Mouse (Mus musculus) kidney, postnatal 0 days (tissue): ENCODE results near the gene Arl8b. TPM values are rescaled to one million over a fixed set of nuclear protein-coding genes. Genes with fewer than 3 reads are reported as not detected.

Source experiments
- ATAC-seq: fragments of 200-750 bp; cut with Nextera tagmentation; replicated peaks from 2 replicates; pipeline ENCODE4 v1.8.0; 2017; ENCODE audit warnings: low read depth, moderate number of reproducible peaks, moderate TSS enrichment, moderate library complexity; ENCODE audit not compliant: low FRiP score
- DNase-seq: peaks from one replicate; pipeline ENCODE4 v3.0.0-alpha.2; 2016; ENCODE audit warnings: low spot score
- H3K27ac ChIP-seq: fragments of 300-500 bp; sonication (generic); 2 replicates; pipeline ENCODE4 v1.5.1; 2014; ENCODE audit warnings: mild to moderate bottlenecking
- H3K27me3 ChIP-seq: fragments of 300-500 bp; sonication (generic); 2 replicates; pipeline ENCODE4 v1.6.1; 2014; ENCODE audit warnings: low read length, mixed read lengths; ENCODE audit not compliant: insufficient read depth
- H3K36me3 ChIP-seq: fragments of 300-500 bp; sonication (generic); 2 replicates; pipeline ENCODE4 v1.6.1; 2014; ENCODE audit warnings: low read length, mixed read lengths; ENCODE audit not compliant: insufficient read depth
- H3K4me1 ChIP-seq: fragments of 300-500 bp; sonication (generic); replicated peaks from 2 replicates; pipeline ENCODE4 v1.6.1; 2014; ENCODE audit warnings: antibody characterized with exemption, low read length, mixed read lengths; ENCODE audit not compliant: insufficient read depth
- H3K4me2 ChIP-seq: fragments of 300-500 bp; sonication (generic); 2 replicates; pipeline ENCODE4 v1.6.1; 2014; ENCODE audit warnings: mild to moderate bottlenecking, low read length, moderate library complexity, mixed read lengths
- H3K4me3 ChIP-seq: fragments of 300-500 bp; sonication (generic); replicated peaks from 2 replicates; pipeline ENCODE4 v1.5.1; 2014; ENCODE audit warnings: low read depth, low read length
- H3K9ac ChIP-seq: fragments of 300-500 bp; sonication (generic); 2 replicates; pipeline ENCODE4 v1.6.1; 2014; ENCODE audit warnings: low read depth, low read length
- H3K9me3 ChIP-seq: fragments of 300-500 bp; sonication (generic); replicated peaks from 2 replicates; pipeline ENCODE4 v1.6.1; 2016; ENCODE audit warnings: low read length, inconsistent platforms, mixed read lengths
- CTCF ChIP-seq: IDR thresholded peaks from 2 replicates; pipeline ENCODE4 v1.5.1; 2016; ENCODE audit warnings: antibody characterized with exemption, low read depth, mild to moderate bottlenecking, moderate library complexity
- WGBS: fragments of 180-500 bp; shearing (Covaris S2); extraction: QIAGEN DNeasy Blood & Tissue Kit; methylation state at CpG from one replicate; pipeline ENCODE4 v1.1.7; 2014; 5-methylcytosine and 5-hydroxymethylcytosine counted together
- polyA plus RNA-seq: library from polyadenylated mRNA; unstranded; fragments of >200 nt; fragmentation: Nextera tagmentation; extraction: Ambion mirVana; gene quantifications from 2 replicates; pipeline ENCODE4 v1.2.1, GENCODE M21; 2015

Arl8b gene
- polyA plus RNA-seq, 1 experiment from 2014 or later, result 64.7 TPM

GRCm38 (mm10) chr6:108829386-108830370 is 46.8 kb downstream of the Arl8b start:
- TF ChIP-seq CTCF, result no peak
- Histone ChIP-seq H3K9me3 (no peaks in the 10 kb centered on the region), H3K36me3 (no peaks in the 10 kb centered on the region), H3K27me3 (no peaks in the 10 kb centered on the region), H3K4me3 (peak overlapping the region; percentile 95), H3K4me2 (peak overlapping the region; percentile 83), H3K27ac (no peak overlapping the region), H3K9ac (peak overlapping the region; percentile 85), H3K4me1 (peaks cover 13% of the 10 kb centered on the region)
- peak; percentile 31 for DNase-seq
- 7% methylated on average over 22 of the region's 22 CpGs for WGBS
- ATAC-seq, result no peak

GRCm38 (mm10) chr6:108832170-108832569 is 49.3 kb downstream of the Arl8b start:
- no peak for TF ChIP-seq CTCF
- WGBS, result 95% methylated on average over 1 of the region's 1 CpGs

GRCm38 (mm10) chr6:108832989-108833388 is 50.1 kb downstream of the Arl8b start:
- no peak overlapping the region for H3K4me2 ChIP-seq
- H3K27ac ChIP-seq, result no peak overlapping the region
- no peak for ATAC-seq
- no peaks in the 10 kb centered on the region for H3K36me3 ChIP-seq
- WGBS, result 65% methylated on average over 6 of the region's 6 CpGs
- no peak overlapping the region for H3K9ac ChIP-seq
- no peaks in the 10 kb centered on the region for H3K9me3 ChIP-seq
- TF ChIP-seq CTCF, result no peak
- H3K27me3 ChIP-seq, result no peaks in the 10 kb centered on the region
- peaks cover 13% of the 10 kb centered on the region for H3K4me1 ChIP-seq
- no peak for DNase-seq
- no peak overlapping the region for H3K4me3 ChIP-seq

More at GRCm38 (mm10) chr6:108832170-108832569, 49.3 kb downstream of the Arl8b start:
- H3K27ac ChIP-seq, result no peak overlapping the region
- no peak overlapping the region for H3K9ac ChIP-seq
- DNase-seq (no peak), ATAC-seq (no peak)
- H3K36me3 ChIP-seq, result no peaks in the 10 kb centered on the region
- no peak overlapping the region for H3K4me3 ChIP-seq
- H3K4me1 ChIP-seq, result peaks cover 13% of the 10 kb centered on the region
- no peaks in the 10 kb centered on the region for H3K27me3 ChIP-seq
- H3K4me2 ChIP-seq, result no peak overlapping the region
- H3K9me3 ChIP-seq, result no peaks in the 10 kb centered on the region

GRCm38 (mm10) chr6:108833963-108834697 is 51.2 kb downstream of the Arl8b start:
- H3K9ac ChIP-seq, result no peak overlapping the region
- no peaks in the 10 kb centered on the region for H3K27me3 ChIP-seq
- WGBS, result 81% methylated on average over 8 of the region's 8 CpGs
- no peak overlapping the region for H3K4me3 ChIP-seq
- TF ChIP-seq CTCF, result no peak
- ATAC-seq (no peak), DNase-seq (no peak)
- no peaks in the 10 kb centered on the region for H3K9me3 ChIP-seq
- H3K27ac ChIP-seq, result no peak overlapping the region
- no peaks in the 10 kb centered on the region for H3K36me3 ChIP-seq
- no peak overlapping the region for H3K4me2 ChIP-seq
- peaks cover 13% of the 10 kb centered on the region for H3K4me1 ChIP-seq

GRCm38 (mm10) chr6:108835765-108836691 is 53.1 kb downstream of the Arl8b start:
- Histone ChIP-seq H3K36me3 (peaks cover 7% of the 10 kb centered on the region; the same call in 1 of the 2 replicates), H3K4me3 (no peak overlapping the region), H3K9ac (no peak overlapping the region), H3K4me1 (peaks cover 7% of the 10 kb centered on the region; the same call in 1 of the 2 replicates), H3K4me2 (no peak overlapping the region), H3K27ac (no peak overlapping the region), H3K9me3 (no peaks in the 10 kb centered on the region), H3K27me3 (no peaks in the 10 kb centered on the region)
- TF ChIP-seq CTCF, result no peak
- DNase-seq (peak; percentile 24), ATAC-seq (no peak)
- 73% methylated on average over 16 of the region's 16 CpGs for WGBS
